Mouse (Mus musculus) testis, adult 2 months (tissue): ENCODE data around the gene Bsdc1.

Experiments
- CTCF ChIP-seq: fragments of 200-500 bp; IDR thresholded peaks from 2 replicates; pipeline ENCODE4 v1.5.1; 2012; ENCODE audit warnings: low read depth, mild to moderate bottlenecking, inconsistent platforms, low read length, moderate library complexity; ENCODE audit not compliant: control insufficient read depth, insufficient read depth, insufficient replicate concordance
- POLR2A ChIP-seq: fragments of 200-500 bp; IDR thresholded peaks from 2 replicates; pipeline ENCODE4 v1.6.1; 2012; ENCODE audit warnings: low read depth, mild to moderate bottlenecking, inconsistent platforms, low read length, moderate library complexity; ENCODE audit not compliant: control insufficient read depth

DNA sequence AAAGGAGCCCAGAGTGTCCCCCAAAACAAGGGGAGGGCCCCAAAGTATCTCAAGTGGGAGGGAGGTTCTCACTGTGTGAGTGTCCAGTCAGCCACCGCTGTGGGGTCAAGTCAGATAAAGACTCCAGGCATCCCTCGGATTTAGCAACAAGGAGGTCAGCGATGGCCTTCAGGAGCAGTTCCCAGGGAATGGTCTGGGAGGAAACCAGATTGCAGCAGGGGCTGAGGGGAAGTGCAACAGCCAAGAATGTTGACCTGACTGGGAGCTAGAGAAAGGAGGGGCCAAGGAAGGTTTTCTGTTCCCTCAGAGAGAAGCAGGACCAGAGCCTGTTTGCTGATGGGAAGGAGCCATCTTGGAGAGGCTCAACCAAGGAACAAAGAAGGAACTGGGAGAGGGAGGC, 37.6 kb downstream of the Bsdc1 start:
- TF ChIP-seq CTCF (no peak), POLR2A (no peak)
